Mouse (Mus musculus): ENCODE data around the gene Zfp592. TPM values are rescaled to one million over a fixed set of nuclear protein-coding genes. Genes with fewer than 3 reads are reported as not detected.

Zfp592 gene
- polyA plus RNA-seq (2012; rRNA removed) (8.3 and 11.3 TPM in 2 replicates), polyA plus RNA-seq (2014; fragmentation: Nextera tagmentation; extraction: Ambion mirVana) (6.4 and 6.6 TPM in 2 replicates)

- TF ChIP-seq EP300 (IDR thresholded peaks at IDR 0.05; ENCODE audit: low read depth) (no peak), CTCF (IDR thresholded peaks at IDR 0.05; ENCODE audit: low read depth) (peak; percentile 6)
- WGBS (ENCODE audit: insufficient replicate concordance) = under 1% methylated on average over 89 of the region's 102 CpGs
- H3K9ac ChIP-seq (replicated peaks) = peak within 1 kb of the TSS; percentile 99
- no peaks in the 10 kb centered on the region for H3K9me3 ChIP-seq (ENCODE audit: control insufficient read depth, low read length)
- H3K4me2 ChIP-seq (ENCODE audit: low read depth) = peak within 1 kb of the TSS; percentile 100
- H3K27ac ChIP-seq = peak within 1 kb of the TSS; percentile 78
- H3K4me1 ChIP-seq (replicated peaks; ENCODE audit: control insufficient read depth in 2 of 2, insufficient read depth in 2 of 2, low read length in 1 of 2) = peaks cover 36 to 61% of the 10 kb centered on the region in 2 experiments
- H3K4me3 ChIP-seq (ENCODE audit: insufficient read depth in 1 of 2, low read depth in 2 of 2, low read length in 2 of 2) = peak within 1 kb of the TSS; percentile 95 to 100
- peak; percentile 61 to 70 (median 68) for DNase-seq (ENCODE audit: low read depth in 3 of 3, low spot score in 3 of 3)
- no peaks in the 10 kb centered on the region; the same call in 1 of the 2 replicates for H3K36me3 ChIP-seq (replicated peaks; ENCODE audit: control insufficient read depth, insufficient read depth, low read depth)
- H3K27me3 ChIP-seq (ENCODE audit: control insufficient read depth, insufficient read depth, low read length) = no peaks in the 10 kb centered on the region
- peak; percentile 89 for ATAC-seq (ENCODE audit: insufficient read depth)
Observed at GRCm38 (mm10) chr7:80992980-80993833, at the start of gene Zfp592. TSS of gene Zfp592 (plus strand) at chr7:80993681.

GRCm38 (mm10) chr7:80947445-80948350 is 45.8 kb upstream of the Zfp592 start, which contains the start of gene Sec11a:
TSS of gene Sec11a (minus strand) at chr7:80947780.
- TF ChIP-seq CTCF (IDR thresholded peaks at IDR 0.05; ENCODE audit: low read depth) (peak; percentile 37), EP300 (IDR thresholded peaks at IDR 0.05; ENCODE audit: low read depth) (no peak)
- no peaks in the 10 kb centered on the region for H3K27me3 ChIP-seq (ENCODE audit: control insufficient read depth, insufficient read depth, low read length)
- DNase-seq (ENCODE audit: low read depth in 3 of 3, low spot score in 3 of 3) (peak; percentile 81 to 85 (median 83)), ATAC-seq (ENCODE audit: insufficient read depth) (peak; percentile 100)
- WGBS (ENCODE audit: insufficient replicate concordance) = 2% methylated on average over 44 of the region's 44 CpGs
- H3K27ac ChIP-seq = peak within 1 kb of the TSS; percentile 67
- H3K9ac ChIP-seq (replicated peaks) = peak within 1 kb of the TSS; percentile 83
- H3K4me2 ChIP-seq (ENCODE audit: low read depth) = peak within 1 kb of the TSS; percentile 77
- no peaks in the 10 kb centered on the region for H3K36me3 ChIP-seq (replicated peaks; ENCODE audit: control insufficient read depth, insufficient read depth, low read depth)
- H3K4me3 ChIP-seq (ENCODE audit: insufficient read depth in 1 of 2, low read depth in 2 of 2, low read length in 2 of 2) = peak within 1 kb of the TSS; percentile 82 to 88
- H3K4me1 ChIP-seq (replicated peaks; ENCODE audit: control insufficient read depth in 2 of 2, insufficient read depth in 2 of 2, low read length in 1 of 2) = peaks cover 11 to 15% of the 10 kb centered on the region in 2 experiments
- no peaks in the 10 kb centered on the region for H3K9me3 ChIP-seq (ENCODE audit: control insufficient read depth, low read length)

GRCm38 (mm10) chr7:80951461-80951860 is 42.0 kb upstream of the Zfp592 start:
- H3K4me3 ChIP-seq (ENCODE audit: insufficient read depth in 1 of 2, low read depth in 2 of 2, low read length in 2 of 2) = no peak overlapping the region
- WGBS (ENCODE audit: insufficient replicate concordance) = 61% methylated on average over 4 of the region's 4 CpGs
- no peak for TF ChIP-seq CTCF (IDR thresholded peaks at IDR 0.05; ENCODE audit: low read depth)
- no peak for TF ChIP-seq EP300 (IDR thresholded peaks at IDR 0.05; ENCODE audit: low read depth)
- no peak overlapping the region for H3K4me2 ChIP-seq (ENCODE audit: low read depth)
- DNase-seq (ENCODE audit: low read depth in 3 of 3, low spot score in 3 of 3) (no peak), ATAC-seq (ENCODE audit: insufficient read depth) (no peak)
- H3K4me1 ChIP-seq (replicated peaks; ENCODE audit: control insufficient read depth in 2 of 2, insufficient read depth in 2 of 2, low read length in 1 of 2) = peaks cover 3 to 8% of the 10 kb centered on the region in 2 experiments; a peak in 3 of 4 replicates
- H3K36me3 ChIP-seq (replicated peaks; ENCODE audit: control insufficient read depth, insufficient read depth, low read depth) = no peaks in the 10 kb centered on the region
- H3K9me3 ChIP-seq (ENCODE audit: control insufficient read depth, low read length) = no peaks in the 10 kb centered on the region
- no peak overlapping the region for H3K27ac ChIP-seq
- H3K9ac ChIP-seq (replicated peaks) = no peak overlapping the region
- H3K27me3 ChIP-seq (ENCODE audit: control insufficient read depth, insufficient read depth, low read length) = no peaks in the 10 kb centered on the region

- 51% methylated on average over 3 of the region's 3 CpGs for WGBS (ENCODE audit: insufficient replicate concordance)
- ATAC-seq (ENCODE audit: insufficient read depth) (no peak), DNase-seq (ENCODE audit: low read depth in 3 of 3, low spot score in 3 of 3) (no peak)
- Histone ChIP-seq H3K9ac (replicated peaks) (no peak overlapping the region), H3K27me3 (ENCODE audit: control insufficient read depth, insufficient read depth, low read length) (no peaks in the 10 kb centered on the region), H3K4me3 (ENCODE audit: insufficient read depth in 1 of 2, low read depth in 2 of 2, low read length in 2 of 2) (no peak overlapping the region), H3K36me3 (replicated peaks; ENCODE audit: control insufficient read depth, insufficient read depth, low read depth) (no peaks in the 10 kb centered on the region), H3K9me3 (ENCODE audit: control insufficient read depth, low read length) (no peaks in the 10 kb centered on the region), H3K4me2 (ENCODE audit: low read depth) (no peak overlapping the region), H3K27ac (no peak overlapping the region), H3K4me1 (replicated peaks; ENCODE audit: control insufficient read depth in 2 of 2, insufficient read depth in 2 of 2, low read length in 1 of 2) (peaks cover 3 to 5% of the 10 kb centered on the region in 2 experiments; a peak in 2 of 4 replicates)
- TF ChIP-seq EP300 (IDR thresholded peaks at IDR 0.05; ENCODE audit: low read depth) (no peak), CTCF (IDR thresholded peaks at IDR 0.05; ENCODE audit: low read depth) (no peak)
Observed at GRCm38 (mm10) chr7:80952140-80952539, 41.3 kb upstream of the Zfp592 start.
